Mouse (Mus musculus) inflammation-experienced regulatory T-cells, adult 6 months (primary cell): ENCODE data around the gene Cdc7. TPM values are rescaled to one million over a fixed set of nuclear protein-coding genes. Genes with fewer than 3 reads are reported as not detected.

Experiments used
- ATAC-seq: one replicate; pipeline ENCODE4 v1.8.0; 2017
- polyA plus RNA-seq, 3 experiments: library from polyadenylated mRNA; unstranded; fragments of 100-300 nt; shearing (Covaris generic); gene quantifications; one replicate each; pipeline ENCODE4 v1.2.1; 2017

The Cdc7 gene
- polyA plus RNA-seq, 3 experiments from 2014 or later, result 18.7 to 25.1 (median 22.2) TPM

GRCm38 (mm10) chr5:107025809-107026208 lies 61.7 kb downstream of the Cdc7 start:
- no peak for ATAC-seq

GRCm38 (mm10) chr5:107027616-107028015 lies 63.5 kb downstream of the Cdc7 start:
- no peak for ATAC-seq

GRCm38 (mm10) chr5:107028557-107028956 lies 64.4 kb downstream of the Cdc7 start:
- no peak for ATAC-seq

- no peak for ATAC-seq
Measured at GRCm38 (mm10) chr5:107029801-107030200, 65.7 kb downstream of the Cdc7 start.

- no peak for ATAC-seq
Measured at GRCm38 (mm10) chr5:107030821-107031220, 66.7 kb downstream of the Cdc7 start.

Other genes with a start within 250 kb of the Cdc7 start
- not detected for gene Hfm1, start 38.0 kb upstream of the Cdc7 start, polyA plus RNA-seq